Mouse (Mus musculus): ENCODE measurements at regions not wholly inside any gene's neighbourhood (a gene's known extent, or its start where the extent isn't known, plus 50 kb on each side); places are given as distances from the start of the nearest gene placed in this dataset.

DNA sequence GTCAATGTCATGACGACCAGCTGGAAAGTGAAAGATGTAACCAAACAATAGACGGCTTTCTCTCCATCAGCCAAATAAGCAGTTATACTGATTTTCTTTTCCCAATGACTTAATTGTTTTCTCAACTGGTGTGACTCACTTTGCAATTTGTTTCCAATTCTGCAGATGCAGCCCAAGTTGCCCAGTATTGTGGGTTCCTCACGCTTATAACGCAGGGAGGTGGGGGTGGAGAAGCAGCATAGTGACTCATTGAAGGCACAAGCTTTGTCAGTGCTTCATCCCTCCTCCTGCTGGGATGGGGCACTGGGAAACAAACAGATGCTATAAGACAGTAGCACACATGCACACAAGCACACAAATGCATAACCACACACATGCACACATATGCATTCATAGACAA, 97.1 kb downstream of the Gm4791 start:
- TF ChIP-seq CHD1 (IDR thresholded peaks at IDR 0.05; ENCODE audit: low read depth, low read length): no peak
- dilution Hi-C loops (cut with MboI; ENCODE audit: extremely low pct_ligation_motif_present, extremely low pct_unique_long_range_greater_than_20kb, low sequenced_read_pairs) (no loop called here), in situ Hi-C loops (cut with MboI; ENCODE audit: low pct_ligation_motif_present, low pct_unique_long_range_greater_than_20kb, low sequenced_read_pairs) (no loop called here)

DNA sequence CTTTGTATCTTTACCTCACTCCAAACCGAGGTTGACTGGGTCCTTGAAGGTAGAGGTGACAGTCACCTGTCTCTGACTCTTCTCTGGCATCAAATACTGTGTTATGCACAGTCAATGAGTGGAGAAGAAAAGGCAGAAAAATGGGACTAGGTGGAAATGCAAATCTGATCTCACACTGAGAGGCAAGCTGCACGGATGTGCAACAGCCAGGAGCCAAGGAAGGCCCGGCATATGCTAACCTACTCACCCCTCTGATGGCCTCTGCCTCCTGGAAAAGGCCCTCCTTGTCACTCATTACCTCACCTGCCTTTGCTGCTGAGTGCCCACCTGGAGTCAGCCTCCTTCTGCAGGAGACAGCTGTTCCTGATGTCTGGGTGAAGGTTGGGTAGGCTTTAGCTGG, 104.8 kb downstream of the Gm4791 start:
- Histone ChIP-seq H3K9ac (ENCODE audit: insufficient read depth, low read depth) (no peak overlapping the region), H3K9me3 (replicated peaks; ENCODE audit: low read length) (peaks cover 79% of the 10 kb centered on the region), H3K36me3 (replicated peaks in 1 of 2; ENCODE audit: control insufficient read depth in 1 of 2, insufficient read depth in 1 of 2, low read length in 1 of 2) (no peaks in the 10 kb centered on the region), H3K27me3 (replicated peaks) (no peaks in the 10 kb centered on the region), H3K4me2 (ENCODE audit: insufficient read depth, low read depth, poor library complexity, severe bottlenecking) (no peak overlapping the region), H3K79me2 (replicated peaks; ENCODE audit: control insufficient read depth, extremely low read depth, insufficient read depth, poor library complexity, severe bottlenecking) (no peaks in the 10 kb centered on the region), H3K27ac (ENCODE audit: insufficient read depth, low read depth) (no peak overlapping the region), H3K4me3 (replicated peaks in 1 of 3; ENCODE audit: low read depth in 2 of 3, low read length in 2 of 3, poor library complexity in 1 of 3) (no peak overlapping the region), H3K4me1 (ENCODE audit: control insufficient read depth in 1 of 2, insufficient read depth in 2 of 2) (no peaks in the 10 kb centered on the region)
- in situ Hi-C loops (cut with MboI; ENCODE audit: low pct_ligation_motif_present, low pct_unique_long_range_greater_than_20kb, low sequenced_read_pairs): no loop called here
- no peak for DNase-seq (ENCODE audit: extremely low read depth)
- dilution Hi-C loops (cut with MboI; ENCODE audit: extremely low pct_ligation_motif_present, extremely low pct_unique_long_range_greater_than_20kb, low sequenced_read_pairs): no loop called here
- TF ChIP-seq POLR2A (IDR thresholded peaks at IDR 0.05; ENCODE audit: low read depth, low read length) (no peak), ELF1 (IDR thresholded peaks at IDR 0.05; ENCODE audit: low read depth, low read length) (no peak), ETS1 (conservative IDR thresholded peaks at IDR 0.05; ENCODE audit: low read depth, low read length) (no peak), PAX5 (IDR thresholded peaks at IDR 0.05; ENCODE audit: low read length) (no peak), NRF1 (IDR thresholded peaks at IDR 0.05; ENCODE audit: low read depth, low read length) (no peak), ZC3H11A (IDR thresholded peaks at IDR 0.05; ENCODE audit: low read depth, low read length) (no peak), MYC (IDR thresholded peaks at IDR 0.05; ENCODE audit: low read depth, low read length) (no peak), GABPA (IDR thresholded peaks at IDR 0.05; ENCODE audit: insufficient replicate concordance, low read depth, low read length) (no peak), JUN (IDR thresholded peaks at IDR 0.05; ENCODE audit: insufficient read depth, low read depth, low read length) (no peak), UBTF (IDR thresholded peaks at IDR 0.05; ENCODE audit: low read depth, low read length) (no peak), TCF12 (IDR thresholded peaks at IDR 0.05; ENCODE audit: low read depth, low read length) (no peak)

More for the DNA sequence above, 97.1 kb downstream of the Gm4791 start:
- no peak overlapping the region for H3K27ac ChIP-seq (ENCODE audit: insufficient read depth, low read depth)
- H3K4me2 ChIP-seq (ENCODE audit: insufficient read depth, low read depth, poor library complexity, severe bottlenecking): no peak overlapping the region
- no peaks in the 10 kb centered on the region for H3K36me3 ChIP-seq (replicated peaks in 1 of 2; ENCODE audit: control insufficient read depth in 1 of 2, insufficient read depth in 1 of 2, low read length in 1 of 2)
- no peaks in the 10 kb centered on the region for H3K27me3 ChIP-seq (replicated peaks)
- H3K9ac ChIP-seq (ENCODE audit: insufficient read depth, low read depth): no peak overlapping the region
- H3K4me3 ChIP-seq (replicated peaks in 1 of 3; ENCODE audit: low read depth in 2 of 3, low read length in 2 of 3, poor library complexity in 1 of 3): no peak overlapping the region
- no peak for DNase-seq (ENCODE audit: extremely low read depth)
- no peaks in the 10 kb centered on the region for H3K79me2 ChIP-seq (replicated peaks; ENCODE audit: control insufficient read depth, extremely low read depth, insufficient read depth, poor library complexity, severe bottlenecking)
- H3K9me3 ChIP-seq (replicated peaks; ENCODE audit: low read length): peaks cover 89% of the 10 kb centered on the region
- H3K4me1 ChIP-seq (ENCODE audit: control insufficient read depth in 1 of 2, insufficient read depth in 2 of 2): no peaks in the 10 kb centered on the region

DNA sequence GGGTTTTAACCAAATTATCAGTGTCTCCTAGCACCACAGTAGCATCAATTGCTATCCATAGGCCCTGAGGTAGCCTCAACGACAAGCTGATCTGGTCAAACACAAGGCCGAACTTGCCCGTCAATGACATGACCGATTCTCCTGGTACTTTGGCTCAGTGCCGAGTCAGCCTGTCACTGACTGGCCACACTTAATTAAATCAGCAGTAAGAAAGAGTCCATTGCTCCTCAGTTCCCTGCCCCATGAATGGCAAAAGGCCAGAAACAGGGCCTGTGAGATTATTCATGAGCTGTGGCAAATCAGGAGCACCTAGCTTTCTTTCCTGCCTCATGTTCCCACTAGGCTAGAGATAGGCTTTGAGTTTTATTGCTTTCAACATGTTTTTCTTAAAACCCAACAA, 105.4 kb downstream of the Gm4791 start:
- no peaks in the 10 kb centered on the region for H3K4me1 ChIP-seq (ENCODE audit: control insufficient read depth in 1 of 2, insufficient read depth in 2 of 2)
- no peaks in the 10 kb centered on the region for H3K36me3 ChIP-seq (replicated peaks in 1 of 2; ENCODE audit: control insufficient read depth in 1 of 2, insufficient read depth in 1 of 2, low read length in 1 of 2)
- DNase-seq (ENCODE audit: extremely low read depth): no peak
- no peaks in the 10 kb centered on the region for H3K27me3 ChIP-seq (replicated peaks)
- in situ Hi-C loops (cut with MboI; ENCODE audit: low pct_ligation_motif_present, low pct_unique_long_range_greater_than_20kb, low sequenced_read_pairs): no loop called here
- no peak overlapping the region for H3K9ac ChIP-seq (ENCODE audit: insufficient read depth, low read depth)
- dilution Hi-C loops (cut with MboI; ENCODE audit: extremely low pct_ligation_motif_present, extremely low pct_unique_long_range_greater_than_20kb, low sequenced_read_pairs): no loop called here
- no peaks in the 10 kb centered on the region for H3K79me2 ChIP-seq (replicated peaks; ENCODE audit: control insufficient read depth, extremely low read depth, insufficient read depth, poor library complexity, severe bottlenecking)
- TF ChIP-seq MAX (IDR thresholded peaks at IDR 0.05; ENCODE audit: low read length) (no peak), ZNF384 (IDR thresholded peaks at IDR 0.05; ENCODE audit: low read depth, low read length) (no peak), ZC3H11A (IDR thresholded peaks at IDR 0.05; ENCODE audit: low read depth, low read length) (no peak), HCFC1 (IDR thresholded peaks at IDR 0.05; ENCODE audit: low read depth, low read length) (no peak), SIN3A (IDR thresholded peaks at IDR 0.05; ENCODE audit: low read length) (no peak), E2F4 (IDR thresholded peaks at IDR 0.05; ENCODE audit: insufficient replicate concordance, low read depth, low read length) (no peak)
- H3K9me3 ChIP-seq (replicated peaks; ENCODE audit: low read length): peaks cover 77% of the 10 kb centered on the region
- H3K27ac ChIP-seq (ENCODE audit: insufficient read depth, low read depth): no peak overlapping the region
- H3K4me3 ChIP-seq (replicated peaks in 1 of 3; ENCODE audit: low read depth in 2 of 3, low read length in 2 of 3, poor library complexity in 1 of 3): no peak overlapping the region
- no peak overlapping the region for H3K4me2 ChIP-seq (ENCODE audit: insufficient read depth, low read depth, poor library complexity, severe bottlenecking)
